Comparison of ENCODE assay signal across 8 mouse cellular contexts in the genomic region with DNA sequence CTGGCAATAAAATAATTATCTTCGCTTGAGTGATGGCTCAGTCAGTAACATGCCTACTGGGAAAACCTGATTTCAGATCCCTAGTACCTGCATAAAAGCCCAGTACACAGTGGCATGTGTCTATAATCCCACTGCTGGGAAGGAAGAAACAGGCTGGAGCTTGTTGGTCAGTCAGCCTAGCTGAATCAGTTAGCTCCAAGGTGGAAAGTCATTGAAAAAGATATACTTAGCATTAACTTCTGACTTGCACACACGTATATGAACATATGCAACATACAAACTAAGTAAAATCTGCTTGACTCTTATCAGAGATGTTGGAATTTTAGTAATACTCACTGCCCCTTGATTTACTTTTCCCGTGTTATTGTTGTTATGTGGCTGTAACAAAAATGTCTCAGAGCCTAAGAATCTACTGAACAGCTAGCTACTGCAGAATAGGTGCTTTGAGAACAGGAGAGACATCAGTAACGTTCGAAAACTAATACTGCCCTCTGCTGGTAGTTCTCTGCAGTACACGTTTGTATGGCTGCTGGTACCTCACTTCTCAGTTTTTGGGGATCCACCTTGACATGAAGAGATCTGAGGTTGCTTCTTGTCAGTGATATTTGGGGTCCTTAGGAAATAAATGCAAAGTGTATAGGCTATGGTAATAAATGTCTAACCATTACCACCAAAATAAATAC. TPM values are rescaled to one million over a fixed set of nuclear protein-coding genes. Genes with fewer than 3 reads are reported as not detected.
DNase-seq lines count a peak whose midpoint lies in the region; ATAC-seq and TF ChIP-seq lines count a peak whose summit lies in the region.

No protein-coding gene starts in this region.

- H3K27me3 ChIP-seq in MEL (ENCODE audit: control insufficient read depth in 1 of 2, insufficient read depth in 2 of 2, low read length in 2 of 2) = no peaks in the 10 kb centered on the region; a peak in 2 of 4 replicates
- H3K27me3 ChIP-seq in kidney, postnatal 0 days (ENCODE audit: insufficient read depth, low read length) = no peaks in the 10 kb centered on the region
- no peaks in the 10 kb centered on the region for H3K27me3 ChIP-seq in liver, embryonic 14.5 days (ENCODE audit: control insufficient read depth, insufficient read depth, low read length)
- H3K27me3 ChIP-seq in neural tube, embryonic 14.5 days (ENCODE audit: control insufficient read depth, insufficient read depth, low read length) = no peaks in the 10 kb centered on the region

- H3K9ac ChIP-seq in MEL (ENCODE audit: control insufficient read depth, low read depth, low read length, poor library complexity, severe bottlenecking) = no peak overlapping the region
- no peak overlapping the region for H3K9ac ChIP-seq in kidney, postnatal 0 days (ENCODE audit: low read depth, low read length)
- H3K9ac ChIP-seq in liver, embryonic 14.5 days (replicated peaks) = no peak overlapping the region
- H3K9ac ChIP-seq in neural tube, embryonic 14.5 days (replicated peaks; ENCODE audit: low read depth, low read length) = no peak overlapping the region

- peak; percentile 60 to 90 (median 86) for TF ChIP-seq CTCF in MEL (IDR thresholded peaks at IDR 0.05 in 2 of 3, conservative IDR thresholded peaks at IDR 0.05 in 1 of 3; ENCODE audit: control insufficient read depth in 1 of 3, insufficient read depth in 1 of 3, low read depth in 2 of 3, low read length in 3 of 3, poor library complexity in 1 of 3, severe bottlenecking in 1 of 3)
- TF ChIP-seq CTCF in kidney, postnatal 0 days (IDR thresholded peaks at IDR 0.05; ENCODE audit: low read depth) = peak; percentile 93
- TF ChIP-seq CTCF in liver, embryonic 14.5 days (IDR thresholded peaks at IDR 0.05; ENCODE audit: low read depth) = peak; percentile 76

- no peaks in the 10 kb centered on the region for H3K9me3 ChIP-seq in MEL (replicated peaks; ENCODE audit: insufficient read depth, low read length)
- no peaks in the 10 kb centered on the region for H3K9me3 ChIP-seq in kidney, postnatal 0 days (replicated peaks; ENCODE audit: low read length)
- H3K9me3 ChIP-seq in liver, embryonic 14.5 days (ENCODE audit: control insufficient read depth, low read length) = no peaks in the 10 kb centered on the region
- no peaks in the 10 kb centered on the region for H3K9me3 ChIP-seq in neural tube, embryonic 14.5 days (ENCODE audit: control insufficient read depth, low read length)

- peak; percentile 75 for TF ChIP-seq RAD21 in MEL (IDR thresholded peaks at IDR 0.05; ENCODE audit: low read depth, low read length)

- no peak for TF ChIP-seq EP300 in MEL (IDR thresholded peaks at IDR 0.05; ENCODE audit: low read depth in 1 of 2, low read length in 2 of 2)
- no peak for TF ChIP-seq EP300 in liver, embryonic 14.5 days (IDR thresholded peaks at IDR 0.05; ENCODE audit: low read depth)

- no peaks in the 10 kb centered on the region for H3K79me2 ChIP-seq in MEL (ENCODE audit: control insufficient read depth, insufficient read depth, low read length, poor library complexity)

- ATAC-seq in kidney, postnatal 0 days (replicated peaks; ENCODE audit: low FRiP score, low read depth) = no peak; the same call in 1 of the 2 replicates
- ATAC-seq in liver, embryonic 14.5 days (ENCODE audit: insufficient read depth) = no peak
- ATAC-seq in neural tube, embryonic 14.5 days (ENCODE audit: low read depth) = peak; percentile 68

- H3K4me1 ChIP-seq in MEL (ENCODE audit: control insufficient read depth in 1 of 2, insufficient read depth in 2 of 2, low read length in 2 of 2) = no peaks in the 10 kb centered on the region
- 0 out of 2 replicates have a peak, but pooled peaks cover 6% of the 10 kb centered on the region for H3K4me1 ChIP-seq in kidney, postnatal 0 days (replicated peaks; ENCODE audit: insufficient read depth, low read length)
- H3K4me1 ChIP-seq in liver, embryonic 14.5 days (replicated peaks; ENCODE audit: control insufficient read depth in 2 of 2, insufficient read depth in 2 of 2, low read length in 1 of 2) = no peaks in the 10 kb centered on the region
- no peaks in the 10 kb centered on the region for H3K4me1 ChIP-seq in neural tube, embryonic 14.5 days (ENCODE audit: control insufficient read depth, insufficient read depth, low read length)

- H3K4me2 ChIP-seq in kidney, postnatal 0 days (ENCODE audit: low read length) = no peak overlapping the region
- H3K4me2 ChIP-seq in liver, embryonic 14.5 days (ENCODE audit: low read depth) = no peak overlapping the region
- no peak overlapping the region for H3K4me2 ChIP-seq in neural tube, embryonic 14.5 days (ENCODE audit: low read depth, low read length)

- peak; percentile 72 for DNase-seq in CD4-positive helper T cell, adult 2 months (ENCODE audit: low read depth, low spot score)
- DNase-seq in MEL (ENCODE audit: low read depth, low spot score) = peak; percentile 75
- peak; percentile 31 for DNase-seq in cerebellum, adult 9-11 months
- DNase-seq in frontal cortex, postnatal 10 days (ENCODE audit: low spot score in 2 of 2) = peak; percentile 25 to 55
- DNase-seq in kidney, postnatal 0 days (ENCODE audit: low spot score) = peak; percentile 91
- DNase-seq in liver, embryonic 14.5 days (ENCODE audit: low read depth in 3 of 3, low spot score in 3 of 3) = peak; percentile 24 to 41 (median 28)
- peak; percentile 41 for DNase-seq in yolk sac, embryonic 10.5 days (ENCODE audit: low spot score)

- H3K36me3 ChIP-seq in MEL (ENCODE audit: control insufficient read depth in 1 of 2, insufficient read depth in 2 of 2, low read length in 2 of 2) = no peaks in the 10 kb centered on the region
- no peaks in the 10 kb centered on the region for H3K36me3 ChIP-seq in kidney, postnatal 0 days (ENCODE audit: insufficient read depth, low read length)
- no peaks in the 10 kb centered on the region for H3K36me3 ChIP-seq in liver, embryonic 14.5 days (replicated peaks; ENCODE audit: control insufficient read depth, insufficient read depth, low read depth)
- no peaks in the 10 kb centered on the region for H3K36me3 ChIP-seq in neural tube, embryonic 14.5 days (ENCODE audit: control insufficient read depth, insufficient read depth, low read length)

- no peak overlapping the region for H3K27ac ChIP-seq in MEL (ENCODE audit: control insufficient read depth, low read depth, low read length)
- H3K27ac ChIP-seq in kidney, postnatal 0 days = no peak overlapping the region
- H3K27ac ChIP-seq in liver, embryonic 14.5 days = no peak overlapping the region
- H3K27ac ChIP-seq in neural tube, embryonic 14.5 days (ENCODE audit: low read depth, low read length) = no peak overlapping the region

- WGBS in kidney, postnatal 0 days = 22% methylated on average over 6 of the region's 6 CpGs
- WGBS in liver, embryonic 14.5 days (ENCODE audit: insufficient replicate concordance) = 21% methylated on average over 6 of the region's 6 CpGs
- 25% methylated on average over 6 of the region's 6 CpGs for WGBS in neural tube, embryonic 14.5 days

- H3K4me3 ChIP-seq in MEL (ENCODE audit: control insufficient read depth in 1 of 2, insufficient read depth in 1 of 2, low read depth in 2 of 2, low read length in 2 of 2) = no peak overlapping the region
- H3K4me3 ChIP-seq in kidney, postnatal 0 days (replicated peaks; ENCODE audit: low read depth, low read length) = no peak overlapping the region
- H3K4me3 ChIP-seq in liver, embryonic 14.5 days (ENCODE audit: insufficient read depth in 1 of 2, low read depth in 2 of 2, low read length in 2 of 2) = no peak overlapping the region
- H3K4me3 ChIP-seq in neural tube, embryonic 14.5 days (ENCODE audit: low read depth, low read length) = no peak overlapping the region

- no peak for TF ChIP-seq POLR2A in MEL (IDR thresholded peaks at IDR 0.05; ENCODE audit: control insufficient read depth in 1 of 2, insufficient read depth in 1 of 2, low read depth in 1 of 2, low read length in 2 of 2, poor library complexity in 1 of 2)

TF ChIP-seq in MEL, 35 proteins besides CTCF, POLR2A, EP300 and RAD21:
- TF ChIP-seq KAT2A (conservative IDR thresholded peaks at IDR 0.05; ENCODE audit: low read depth, low read length) = no peak
- peak; percentile 67 for TF ChIP-seq SMC3 (IDR thresholded peaks at IDR 0.05; ENCODE audit: low read depth, low read length)
- TF ChIP-seq BHLHE40 (IDR thresholded peaks at IDR 0.05; ENCODE audit: borderline replicate concordance, low read depth, low read length) = no peak
- peak; percentile 37; the same call in 1 of the 2 replicates for TF ChIP-seq ZC3H11A (IDR thresholded peaks at IDR 0.05; ENCODE audit: low read depth, low read length)
TF ChIP-seq in MEL: peak in this region for 2.

RNA-seq across cellular contexts. Expression of a gene that starts 16.0 kb away (rescaled TPM):
- total RNA-seq in MEL (2012; rRNA removed) = not detected in 2 replicates
- polyA plus RNA-seq in MEL (2012; ENCODE audit: insufficient read depth in 1 of 2, insufficient read length in 2 of 2, low read depth in 1 of 2, low replicate concordance in 2 of 2, missing spikeins in 1 of 2) = not detected
- polyA plus RNA-seq in kidney, postnatal 0 days (2015; fragmentation: Nextera tagmentation; extraction: Ambion mirVana) = 27.8 and 31.6 TPM in 2 replicates
- 1.6 and 3.3 TPM in 2 replicates for polyA plus RNA-seq in liver, embryonic 14.5 days (2012; rRNA removed)
- 1.7 and 2.3 TPM in 2 replicates for polyA plus RNA-seq in liver, embryonic 14.5 days (2014; fragmentation: Nextera tagmentation; extraction: Ambion mirVana)
- polyA plus RNA-seq in neural tube, embryonic 14.5 days (2014; fragmentation: Nextera tagmentation; extraction: Ambion mirVana) = 1.6 and 3.4 TPM in 2 replicates

Comparison
In these comparisons a context has a peak if more than half of its experiments do, and no peak if none do; other contexts are left out.
1. DNase-seq: peak in every context shown above with its lines; median percentile 91 in kidney, postnatal 0 days; 75 in MEL; 72 in CD4-positive helper T cell, adult 2 months; 41 in yolk sac, embryonic 10.5 days; 40 in frontal cortex, postnatal 10 days; 31 in cerebellum, adult 9-11 months; 28 in liver, embryonic 14.5 days.